Mouse (Mus musculus) kidney, adult 2 months (tissue): ENCODE data around the gene Mmaa. TPM values are rescaled to one million over a fixed set of nuclear protein-coding genes. Genes with fewer than 3 reads are reported as not detected.

ENCODE experiments used
- DNase-seq: peaks from one replicate; pipeline ENCODE4 v3.0.0; 2021
- H3K27ac ChIP-seq: fragments of 200-500 bp; 2 replicates; pipeline ENCODE4 v1.5.1; 2012; ENCODE audit warnings: low read depth, low read length, control low read depth, inconsistent platforms; ENCODE audit not compliant: insufficient read depth
- H3K27me3 ChIP-seq: fragments of 200-500 bp; replicated peaks from 2 replicates; pipeline ENCODE4 v1.6.1; 2012; ENCODE audit warnings: mild to moderate bottlenecking, moderate library complexity, low read length, inconsistent platforms; ENCODE audit not compliant: control insufficient read depth, insufficient read depth
- H3K36me3 ChIP-seq: fragments of 200-500 bp; 2 replicates; pipeline ENCODE4 v1.6.1; 2012; ENCODE audit warnings: mild to moderate bottlenecking, moderate library complexity, low read length, inconsistent platforms; ENCODE audit not compliant: control insufficient read depth, insufficient read depth
- H3K4me1 ChIP-seq: fragments of 200-500 bp; 2 replicates; pipeline ENCODE4 v1.6.1; 2011; ENCODE audit warnings: low read length; ENCODE audit not compliant: control insufficient read depth, insufficient read depth
- H3K4me3 ChIP-seq: fragments of 200-500 bp; 2 replicates; pipeline ENCODE4 v1.5.1; 2011; ENCODE audit warnings: mild to moderate bottlenecking, low read depth, low read length, control low read depth; ENCODE audit not compliant: insufficient read depth
- CTCF ChIP-seq: fragments of 200-500 bp; conservative IDR thresholded peaks from 2 replicates; pipeline ENCODE4 v1.5.1; 2011; ENCODE audit warnings: low read depth, mild to moderate bottlenecking, control low read depth, low read length, moderate library complexity, mixed read lengths; ENCODE audit not compliant: insufficient read depth, insufficient read length
- POLR2A ChIP-seq: fragments of 200-500 bp; IDR thresholded peaks from one replicate; pipeline ENCODE4 v1.6.1; 2011; ENCODE audit warnings: low read depth, low read length, control low read depth
- WGBS: fragments of 180-500 bp; shearing (Covaris S2); methylation state at CpG from one replicate; pipeline ENCODE4 v1.1.7; 2018; 5-methylcytosine and 5-hydroxymethylcytosine counted together
- polyA plus RNA-seq: library from polyadenylated mRNA; depleted of rRNA; stranded (reverse); fragments of >200 nt; gene quantifications from 2 replicates; pipeline ENCODE4 v1.2.3, GENCODE M21; 2012

The Mmaa gene
- polyA plus RNA-seq, 1 experiment = 16.8 TPM

GRCm38 (mm10) chr8:79329735-79330134, 35.0 kb upstream of the Mmaa start:
- Histone ChIP-seq H3K4me1 (no peaks in the 10 kb centered on the region), H3K36me3 (no peaks in the 10 kb centered on the region), H3K4me3 (no peak overlapping the region), H3K27ac (no peak overlapping the region), H3K27me3 (no peaks in the 10 kb centered on the region)
- WGBS = 77% methylated on average over 2 of the region's 2 CpGs
- no peak for DNase-seq
- TF ChIP-seq POLR2A (no peak), CTCF (no peak)

GRCm38 (mm10) chr8:79329182-79329581, 34.4 kb upstream of the Mmaa start:
- WGBS = 92% methylated on average over 4 of the region's 4 CpGs
- Histone ChIP-seq H3K27me3 (no peaks in the 10 kb centered on the region), H3K4me3 (no peak overlapping the region), H3K27ac (no peak overlapping the region), H3K4me1 (no peaks in the 10 kb centered on the region), H3K36me3 (no peaks in the 10 kb centered on the region)
- TF ChIP-seq POLR2A = no peak
- no peak for TF ChIP-seq CTCF
- DNase-seq = no peak

- TF ChIP-seq CTCF = no peak
- TF ChIP-seq POLR2A = no peak
- no peaks in the 10 kb centered on the region for H3K36me3 ChIP-seq
- DNase-seq = peak; percentile 34
- H3K4me3 ChIP-seq = no peak overlapping the region
- no peak overlapping the region; the same call in 1 of the 2 replicates for H3K27ac ChIP-seq
- H3K27me3 ChIP-seq = no peaks in the 10 kb centered on the region
- H3K4me1 ChIP-seq = no peaks in the 10 kb centered on the region
- WGBS = 53% methylated on average over 6 of the region's 6 CpGs
Measured at GRCm38 (mm10) chr8:79325510-79325909, 30.8 kb upstream of the Mmaa start.

- WGBS = 78% methylated on average over 5 of the region's 5 CpGs
- no peak overlapping the region for H3K27ac ChIP-seq
- no peak for TF ChIP-seq POLR2A
- TF ChIP-seq CTCF = no peak
- H3K36me3 ChIP-seq = no peaks in the 10 kb centered on the region
- no peak overlapping the region for H3K4me3 ChIP-seq
- no peaks in the 10 kb centered on the region for H3K4me1 ChIP-seq
- no peaks in the 10 kb centered on the region for H3K27me3 ChIP-seq
- no peak for DNase-seq
Measured at GRCm38 (mm10) chr8:79324928-79325327, 30.2 kb upstream of the Mmaa start.

GRCm38 (mm10) chr8:79324036-79324435, 29.3 kb upstream of the Mmaa start:
- Histone ChIP-seq H3K4me3 (no peak overlapping the region), H3K4me1 (no peaks in the 10 kb centered on the region), H3K36me3 (no peaks in the 10 kb centered on the region), H3K27ac (peak overlapping the region; percentile 41; the same call in 1 of the 2 replicates), H3K27me3 (no peaks in the 10 kb centered on the region)
- TF ChIP-seq CTCF (no peak), POLR2A (no peak)
- DNase-seq = peak; percentile 16
- 37% methylated on average over 3 of the region's 3 CpGs for WGBS

- Histone ChIP-seq H3K36me3 (no peaks in the 10 kb centered on the region), H3K27me3 (no peaks in the 10 kb centered on the region), H3K27ac (peak overlapping the region; percentile 84), H3K4me1 (no peaks in the 10 kb centered on the region), H3K4me3 (no peak overlapping the region)
- 57% methylated on average over 7 of the region's 7 CpGs for WGBS
- peak; percentile 58 for DNase-seq
- TF ChIP-seq POLR2A = no peak
- no peak for TF ChIP-seq CTCF
Measured at GRCm38 (mm10) chr8:79323121-79323520, 28.4 kb upstream of the Mmaa start.

GRCm38 (mm10) chr8:79310801-79311200, 16.1 kb upstream of the Mmaa start:
- WGBS = 72% methylated on average over 2 of the region's 2 CpGs
- no peak for DNase-seq
- H3K27ac ChIP-seq = no peak overlapping the region
- no peaks in the 10 kb centered on the region for H3K4me1 ChIP-seq
- TF ChIP-seq CTCF = no peak
- TF ChIP-seq POLR2A = no peak
- H3K4me3 ChIP-seq = no peak overlapping the region
- no peaks in the 10 kb centered on the region for H3K27me3 ChIP-seq
- H3K36me3 ChIP-seq = no peaks in the 10 kb centered on the region

GRCm38 (mm10) chr8:79305941-79306340, 11.2 kb upstream of the Mmaa start:
- Histone ChIP-seq H3K27me3 (no peaks in the 10 kb centered on the region), H3K4me3 (no peak overlapping the region), H3K36me3 (no peaks in the 10 kb centered on the region), H3K27ac (no peak overlapping the region), H3K4me1 (no peaks in the 10 kb centered on the region)
- 85% methylated on average over 5 of the region's 5 CpGs for WGBS
- no peak for TF ChIP-seq POLR2A
- no peak for TF ChIP-seq CTCF
- no peak for DNase-seq
